Mouse (Mus musculus) embryonic fibroblast, embryonic 13.5 days (primary cell): Measurements from ENCODE around the gene Dner.

Experiments used
- CTCF ChIP-seq: IDR thresholded peaks from 2 replicates; pipeline ENCODE4 v1.5.1; 2011; ENCODE audit warnings: mild to moderate bottlenecking, control low read depth, low read length, moderate library complexity, borderline replicate concordance; ENCODE audit not compliant: insufficient read depth
- POLR2A ChIP-seq: IDR thresholded peaks from 2 replicates; pipeline ENCODE4 v1.6.1; 2011; ENCODE audit warnings: low read depth, mild to moderate bottlenecking, control low read depth, low read length, moderate library complexity

- no peak for TF ChIP-seq POLR2A
- TF ChIP-seq CTCF: no peak
Measured at GRCm38 (mm10) chr1:84628244-84628643, 67.8 kb downstream of the Dner start.
